Mouse (Mus musculus) megakaryocyte, embryonic 14.5 days (primary cell): ENCODE measurements around the gene Anks1b.

ENCODE experiments used
- FLI1 ChIP-seq: IDR thresholded peaks from 2 replicates; pipeline ENCODE4 v1.6.1; 2012; ENCODE audit warnings: low read length, inconsistent platforms, mixed read lengths
- GATA1 ChIP-seq: IDR thresholded peaks from 3 replicates; pipeline ENCODE4 v1.6.1; 2012; ENCODE audit warnings: mixed read lengths, low read length, inconsistent platforms, borderline replicate concordance

GRCm38 (mm10) chr10:90863881-90864598, 990.7 kb downstream of the Anks1b start:
- no peak for TF ChIP-seq GATA1
- TF ChIP-seq FLI1, result no peak
